Mouse (Mus musculus) olfactory bulb, adult 2 months (tissue): ENCODE results near the gene Adamts3.

Experiments
- CTCF ChIP-seq: fragments of 200-500 bp; IDR thresholded peaks from 2 replicates; pipeline ENCODE4 v1.5.1; 2012; ENCODE audit warnings: low read depth, mild to moderate bottlenecking, low read length, moderate library complexity; ENCODE audit not compliant: insufficient read depth
- POLR2A ChIP-seq: fragments of 200-500 bp; IDR thresholded peaks from 2 replicates; pipeline ENCODE4 v1.6.1; 2012; ENCODE audit warnings: mild to moderate bottlenecking, low read depth, low read length, moderate library complexity; ENCODE audit not compliant: insufficient read depth

DNA sequence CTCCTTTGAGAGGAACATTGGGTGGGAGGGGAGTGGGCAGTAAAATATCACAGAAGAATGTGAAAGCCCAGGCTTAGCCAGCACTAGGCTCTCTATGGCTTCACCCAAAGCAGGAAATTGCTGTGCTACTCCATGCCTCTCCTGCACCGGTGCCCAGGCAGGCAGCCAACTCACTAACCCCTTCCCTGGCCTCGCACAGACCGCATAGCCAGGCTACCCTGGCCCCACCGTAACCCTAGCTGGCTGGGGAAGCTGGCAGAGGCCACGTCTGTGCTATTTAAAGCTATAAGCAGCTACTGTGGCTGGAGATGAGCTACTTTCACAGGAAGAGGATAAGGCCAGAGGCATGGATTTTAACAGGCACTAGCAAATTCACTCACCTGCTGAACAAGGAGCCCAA is 38.8 kb downstream of the Adamts3 start:
- no peak for TF ChIP-seq CTCF
- no peak for TF ChIP-seq POLR2A
